Mouse (Mus musculus) midbrain, embryonic 16.5 days (tissue): ENCODE results near the gene Nckipsd. TPM values are rescaled to one million over a fixed set of nuclear protein-coding genes. Genes with fewer than 3 reads are reported as not detected.

Experiments
- ATAC-seq: fragments of 200-750 bp; cut with Nextera tagmentation; 2 replicates; pipeline ENCODE4 v1.8.0; 2017; ENCODE audit warnings: moderate TSS enrichment
- H3K27ac ChIP-seq: fragments of 300-500 bp; sonication (generic); 2 replicates; pipeline ENCODE4 v1.5.1; 2014; ENCODE audit warnings: mild to moderate bottlenecking, low read length, mixed read lengths
- H3K27me3 ChIP-seq: fragments of 300-500 bp; sonication (generic); 2 replicates; pipeline ENCODE4 v1.6.1; 2014; ENCODE audit warnings: low read depth, low read length, mixed read lengths; ENCODE audit not compliant: control insufficient read depth, insufficient read depth
- H3K36me3 ChIP-seq: fragments of 300-500 bp; sonication (generic); 2 replicates; pipeline ENCODE4 v1.6.1; 2014; ENCODE audit warnings: mild to moderate bottlenecking, low read length, moderate library complexity, mixed read lengths; ENCODE audit not compliant: control insufficient read depth, insufficient read depth
- H3K4me1 ChIP-seq: fragments of 300-500 bp; sonication (generic); 2 replicates; pipeline ENCODE4 v1.6.1; 2014; ENCODE audit warnings: mild to moderate bottlenecking, low read length, mixed read lengths; ENCODE audit not compliant: control insufficient read depth, insufficient read depth
- H3K4me2 ChIP-seq: fragments of 300-500 bp; sonication (generic); 2 replicates; pipeline ENCODE4 v1.6.1; 2014; ENCODE audit warnings: mild to moderate bottlenecking, low read length, mixed read lengths
- H3K4me3 ChIP-seq: fragments of 300-500 bp; sonication (generic); 2 replicates; pipeline ENCODE4 v1.5.1; 2014; ENCODE audit warnings: low read depth, mild to moderate bottlenecking, low read length, moderate library complexity, mixed read lengths
- H3K9ac ChIP-seq: fragments of 300-500 bp; sonication (generic); 2 replicates; pipeline ENCODE4 v1.6.1; 2014; ENCODE audit warnings: low read depth, low read length, mixed read lengths
- H3K9me3 ChIP-seq: fragments of 300-500 bp; sonication (generic); replicated peaks from 2 replicates; pipeline ENCODE4 v1.6.1; 2014; ENCODE audit warnings: mild to moderate bottlenecking, low read length, mixed read lengths; ENCODE audit not compliant: control insufficient read depth, poor library complexity, severe bottlenecking
- WGBS: fragments of 180-500 bp; shearing (Covaris S2); extraction: QIAGEN DNeasy Blood & Tissue Kit; methylation state at CpG from one replicate; pipeline ENCODE4 v1.1.7; 2014; 5-methylcytosine and 5-hydroxymethylcytosine counted together
- polyA plus RNA-seq: library from polyadenylated mRNA; unstranded; fragments of >200 nt; fragmentation: Nextera tagmentation; extraction: Ambion mirVana; gene quantifications from 2 replicates; pipeline ENCODE4 v1.2.1, GENCODE M21; 2015

The Nckipsd gene
- polyA plus RNA-seq, 1 experiment from 2014 or later, result 51.7 TPM

DNA sequence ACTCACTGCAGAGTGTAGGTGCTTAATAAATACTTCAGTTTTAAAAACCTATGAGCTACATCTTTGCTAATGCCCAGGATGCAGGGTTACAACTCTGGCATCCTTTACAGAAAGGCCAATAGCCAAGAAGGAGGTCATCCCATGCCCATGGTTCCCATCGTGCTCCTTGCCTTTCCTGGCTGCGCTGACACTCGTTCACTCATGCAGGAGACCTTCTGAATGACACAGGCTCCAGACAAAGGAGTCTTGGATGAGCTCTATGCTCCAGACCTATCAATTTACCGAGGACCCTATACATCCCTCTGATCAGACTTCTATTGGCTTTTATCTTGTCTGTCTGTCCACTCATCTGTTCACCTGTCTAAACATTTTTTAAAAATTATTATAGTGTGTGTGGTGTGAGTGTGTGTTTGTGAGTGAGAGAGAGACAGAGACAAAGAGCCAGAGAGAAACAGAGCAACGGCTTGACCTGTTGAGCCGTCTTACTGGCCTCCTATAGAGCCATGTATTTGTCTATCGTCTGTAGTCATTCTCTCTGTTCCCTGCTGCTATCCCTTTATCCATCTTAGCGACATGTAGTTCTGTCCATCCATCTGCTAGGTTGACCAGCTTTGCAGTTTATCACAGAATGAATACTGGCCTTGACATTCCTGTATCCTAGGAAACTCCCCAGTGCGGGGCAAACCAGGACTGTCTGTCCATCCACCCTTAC lies 25.2 kb upstream of the Nckipsd start:
- ATAC-seq, result peak; percentile 54
- H3K9ac ChIP-seq, result peak overlapping the region; percentile 61
- no peaks in the 10 kb centered on the region for H3K36me3 ChIP-seq
- H3K4me3 ChIP-seq, result peak overlapping the region; percentile 87
- peak overlapping the region; percentile 58 for H3K4me2 ChIP-seq
- H3K4me1 ChIP-seq, result peaks cover 36% of the 10 kb centered on the region
- WGBS, result 4% methylated on average over 9 of the region's 9 CpGs
- H3K27me3 ChIP-seq, result no peaks in the 10 kb centered on the region
- H3K9me3 ChIP-seq, result no peaks in the 10 kb centered on the region
- H3K27ac ChIP-seq, result peak overlapping the region; percentile 99

DNA sequence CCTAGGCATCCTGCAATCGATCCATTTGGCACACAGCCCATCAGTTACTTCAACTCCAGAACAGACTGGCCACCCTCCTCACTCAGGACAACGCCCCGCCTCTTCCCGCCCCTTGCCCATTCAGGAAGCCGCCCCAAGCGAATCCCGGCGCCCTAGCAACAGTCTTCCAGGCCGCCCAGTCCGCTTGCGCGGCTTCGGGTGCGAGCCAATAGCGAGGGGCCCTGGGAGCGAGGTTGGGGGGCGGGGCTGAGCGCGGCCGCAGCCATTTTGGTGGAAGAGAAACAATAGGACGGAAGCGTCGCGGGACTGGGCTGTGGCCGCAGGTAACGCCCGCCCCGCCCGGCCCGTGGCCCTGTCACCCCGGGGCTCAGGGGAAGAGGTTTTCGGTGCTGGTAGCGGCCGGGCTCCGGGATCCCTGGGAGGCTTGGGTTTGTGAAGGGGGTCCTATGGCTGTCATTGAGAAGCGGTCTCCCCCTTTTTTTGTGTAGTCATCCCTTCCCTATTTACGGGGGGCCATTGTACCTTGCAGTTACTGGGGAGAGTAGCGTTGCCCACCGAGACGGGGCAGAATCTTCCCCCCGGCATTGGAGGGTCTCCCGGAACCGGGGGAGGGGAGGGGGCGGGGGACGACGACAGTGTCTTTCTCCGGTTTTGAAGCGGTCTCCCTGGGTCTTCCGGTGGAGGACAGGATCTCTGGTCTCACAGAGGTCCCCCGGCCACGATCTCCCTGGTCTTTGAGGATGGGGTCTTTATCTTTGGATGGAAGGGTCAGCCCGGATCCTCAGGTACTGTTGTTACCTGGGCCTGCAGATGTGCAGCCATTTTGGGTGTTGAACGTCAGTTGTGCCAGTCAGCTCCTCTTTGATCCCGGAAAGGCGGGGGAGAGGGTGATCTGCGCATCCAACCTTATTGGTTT lies 24.4 kb upstream of the Nckipsd start, which contains the start of gene Ip6k2:
Gene Ip6k2, plus strand, starts transcription at position 249 of the 916 bp plus-strand sequence.
- Histone ChIP-seq H3K4me2 (peak within 1 kb of the TSS; percentile 94), H3K36me3 (no peaks in the 10 kb centered on the region), H3K9me3 (no peaks in the 10 kb centered on the region), H3K4me3 (peak within 1 kb of the TSS; percentile 87), H3K4me1 (peaks cover 44% of the 10 kb centered on the region), H3K27ac (peak within 1 kb of the TSS; percentile 99), H3K27me3 (no peaks in the 10 kb centered on the region), H3K9ac (peak within 1 kb of the TSS; percentile 100)
- ATAC-seq, result peak; percentile 97
- whole genome bisulfite sequencing, result under 1% methylated on average over 56 of the region's 56 CpGs

DNA sequence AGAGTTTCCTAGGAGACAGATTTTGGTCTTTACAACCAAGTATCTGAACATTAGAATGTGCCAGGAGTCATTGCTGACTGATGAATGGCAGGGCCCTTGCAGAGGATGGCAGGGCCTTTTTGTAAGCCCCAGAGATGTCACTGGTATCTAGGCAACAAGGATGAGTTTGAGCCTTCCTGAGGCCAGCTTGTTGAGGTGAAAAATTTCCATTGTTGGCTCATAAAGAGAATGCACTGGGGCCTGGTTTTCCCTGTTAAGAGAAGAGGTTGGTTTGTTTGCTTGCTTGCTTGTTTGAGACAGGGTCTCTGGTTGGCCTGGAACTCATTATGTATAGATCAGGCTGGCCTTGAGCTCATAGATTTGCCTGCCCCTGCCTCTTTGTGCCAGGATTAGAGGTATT lies 22.8 kb upstream of the Nckipsd start:
- Histone ChIP-seq H3K27me3 (no peaks in the 10 kb centered on the region), H3K9me3 (no peaks in the 10 kb centered on the region), H3K4me3 (peak overlapping the region; percentile 87), H3K27ac (peak overlapping the region; percentile 12), H3K9ac (peak overlapping the region; percentile 100), H3K4me2 (peak overlapping the region; percentile 94), H3K4me1 (peaks cover 57% of the 10 kb centered on the region), H3K36me3 (no peaks in the 10 kb centered on the region)
- ATAC-seq, result no peak

DNA sequence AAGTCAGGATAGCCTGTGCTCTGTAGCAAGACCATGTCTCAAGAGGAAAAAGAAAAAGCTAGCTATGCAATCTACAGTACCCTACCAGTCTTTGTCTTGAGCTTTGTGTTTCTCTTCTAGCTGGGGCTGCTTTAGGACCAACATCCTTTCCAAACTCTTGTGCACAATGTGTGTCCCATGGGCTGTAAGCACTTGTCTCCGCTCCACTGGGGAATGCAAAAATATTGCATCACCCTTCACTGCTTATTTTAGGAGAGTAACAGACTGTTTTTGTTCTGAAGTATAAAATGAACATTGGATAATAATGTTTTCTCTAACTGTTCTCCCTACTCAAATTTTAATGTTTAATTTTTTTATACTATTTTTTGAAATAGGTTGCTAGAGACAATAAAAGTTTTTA lies 21.7 kb upstream of the Nckipsd start:
- Histone ChIP-seq H3K9ac (no peak overlapping the region), H3K4me1 (peaks cover 66% of the 10 kb centered on the region), H3K27ac (no peak overlapping the region), H3K4me3 (peak overlapping the region; percentile 87; the same call in 1 of the 2 replicates), H3K36me3 (no peaks in the 10 kb centered on the region), H3K27me3 (no peaks in the 10 kb centered on the region), H3K9me3 (no peaks in the 10 kb centered on the region), H3K4me2 (peak overlapping the region; percentile 94)
- no peak for ATAC-seq
- 83% methylated on average over 1 of the region's 1 CpGs for WGBS

DNA sequence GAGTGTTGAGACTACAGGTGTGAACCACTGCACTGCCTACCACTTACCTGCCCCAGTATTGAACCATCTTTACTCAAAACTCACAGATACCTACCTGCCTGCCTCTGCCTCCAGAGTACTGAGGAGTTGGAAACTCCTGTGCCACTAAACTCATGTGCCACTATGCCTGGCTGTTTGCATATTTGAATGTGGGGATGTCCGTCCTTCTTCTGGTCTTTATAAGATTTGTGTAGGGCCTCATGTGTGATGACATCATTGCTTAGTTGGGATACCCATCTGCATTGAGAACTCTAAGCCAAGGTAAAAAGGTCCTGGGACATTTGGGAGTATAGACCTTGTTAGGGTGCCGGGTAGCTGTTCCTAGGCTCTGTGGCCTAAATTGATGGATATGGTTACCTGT lies 21.1 kb upstream of the Nckipsd start:
- Histone ChIP-seq H3K27ac (no peak overlapping the region), H3K27me3 (no peaks in the 10 kb centered on the region), H3K36me3 (no peaks in the 10 kb centered on the region), H3K4me1 (peaks cover 72% of the 10 kb centered on the region), H3K9ac (no peak overlapping the region), H3K4me3 (peak overlapping the region; percentile 6; the same call in 1 of the 2 replicates), H3K9me3 (no peaks in the 10 kb centered on the region), H3K4me2 (peak overlapping the region; percentile 94)
- 92% methylated on average over 2 of the region's 2 CpGs for WGBS
- ATAC-seq, result no peak

DNA sequence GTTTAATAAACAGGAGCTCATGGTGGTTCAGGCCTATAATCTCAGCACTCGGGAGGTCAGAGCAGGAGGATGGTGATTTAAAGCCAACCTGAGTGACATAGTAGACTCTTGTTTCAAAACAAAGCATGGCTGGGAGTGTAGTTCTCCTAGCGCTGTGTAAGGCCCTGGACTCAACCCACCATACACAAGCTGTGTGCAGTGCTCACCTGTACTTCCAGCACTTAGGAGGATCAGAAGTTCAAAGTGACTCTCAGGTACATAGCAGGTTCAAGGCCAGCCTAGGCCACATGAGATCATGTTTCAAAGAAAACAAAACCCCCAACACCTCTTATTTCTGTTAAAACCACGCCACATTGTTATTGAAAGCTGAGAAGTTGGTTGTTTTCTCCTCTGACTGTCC lies 19.5 kb upstream of the Nckipsd start:
- H3K4me3 ChIP-seq, result no peak overlapping the region
- H3K4me1 ChIP-seq, result peaks cover 79% of the 10 kb centered on the region
- H3K27ac ChIP-seq, result no peak overlapping the region
- ATAC-seq, result no peak
- 0 out of 2 replicates have a peak overlapping the region, but pooled peaks have one; percentile 94 for H3K4me2 ChIP-seq
- no peaks in the 10 kb centered on the region for H3K36me3 ChIP-seq
- no peaks in the 10 kb centered on the region for H3K9me3 ChIP-seq
- no peak overlapping the region for H3K9ac ChIP-seq
- no peaks in the 10 kb centered on the region for H3K27me3 ChIP-seq
- 79% methylated on average over 3 of the region's 3 CpGs for WGBS

DNA sequence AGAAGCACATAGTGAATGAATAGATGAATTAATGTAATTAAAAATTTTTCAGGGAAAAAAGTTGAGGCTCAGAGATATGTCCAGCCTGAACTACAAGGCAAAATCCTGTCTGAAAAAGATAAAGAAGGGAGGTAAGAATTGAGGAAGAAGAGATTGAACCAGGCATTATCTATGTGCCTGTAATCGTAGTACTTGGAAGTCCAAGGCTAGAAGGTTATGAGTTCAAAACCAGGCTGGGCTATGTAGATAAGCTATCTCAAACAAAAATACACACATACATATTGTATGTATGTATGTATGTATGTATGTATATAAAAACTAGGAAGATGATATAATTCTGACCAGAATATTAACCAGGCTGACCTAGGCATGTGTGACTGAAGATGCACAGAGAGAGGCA lies 15.9 kb upstream of the Nckipsd start:
- Histone ChIP-seq H3K4me1 (peaks cover 87% of the 10 kb centered on the region), H3K4me2 (no peak overlapping the region), H3K9me3 (no peaks in the 10 kb centered on the region), H3K27ac (no peak overlapping the region), H3K36me3 (peaks cover 8% of the 10 kb centered on the region), H3K27me3 (no peaks in the 10 kb centered on the region), H3K4me3 (no peak overlapping the region), H3K9ac (no peak overlapping the region)
- ATAC-seq, result no peak
- 84% methylated on average over 1 of the region's 1 CpGs for WGBS

DNA sequence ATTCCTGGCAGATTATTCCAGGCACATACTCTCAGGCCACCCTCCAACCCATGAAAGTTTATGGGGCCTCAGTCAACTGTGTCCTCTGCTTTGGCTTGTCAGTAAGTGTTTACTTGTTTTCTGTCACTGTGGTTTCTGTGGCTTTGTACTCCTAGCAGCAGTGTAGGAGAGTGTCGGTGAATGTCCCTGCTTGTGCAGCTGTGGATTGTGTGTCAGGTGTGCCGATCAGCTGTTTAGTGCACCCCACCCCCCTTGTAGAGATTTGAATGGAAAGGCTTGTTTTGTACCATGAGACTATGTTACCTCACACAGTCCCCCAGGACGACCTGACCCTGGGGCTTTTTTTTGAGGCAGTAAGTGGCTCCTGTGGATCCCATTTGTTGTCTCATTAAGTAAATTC lies 15.4 kb upstream of the Nckipsd start:
- no peak overlapping the region for H3K9ac ChIP-seq
- no peaks in the 10 kb centered on the region for H3K27me3 ChIP-seq
- H3K4me2 ChIP-seq, result no peak overlapping the region
- no peak overlapping the region for H3K27ac ChIP-seq
- H3K4me1 ChIP-seq, result peaks cover 82% of the 10 kb centered on the region
- H3K36me3 ChIP-seq, result peaks cover 10% of the 10 kb centered on the region
- no peak for ATAC-seq
- H3K9me3 ChIP-seq, result no peaks in the 10 kb centered on the region
- H3K4me3 ChIP-seq, result no peak overlapping the region
- WGBS, result 46% methylated on average over 3 of the region's 3 CpGs

DNA sequence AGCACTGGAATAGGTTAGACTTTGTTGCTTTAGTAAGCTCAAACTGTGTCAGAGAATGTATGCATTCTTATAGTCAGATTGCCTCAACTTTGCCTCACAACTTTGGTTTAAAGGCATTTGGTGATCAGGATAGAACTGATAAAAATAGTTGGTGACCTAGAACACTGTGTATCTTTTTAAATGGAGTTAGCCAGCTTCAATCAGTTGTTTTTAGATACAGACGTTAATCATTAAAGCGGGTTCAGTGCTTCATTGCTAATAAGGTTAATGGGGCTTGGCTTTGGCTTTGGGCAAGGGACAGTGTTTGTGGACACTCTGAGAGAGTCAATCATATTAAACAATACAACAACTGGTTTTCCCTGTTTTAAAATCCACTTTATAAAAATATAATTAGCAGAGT lies 12.9 kb upstream of the Nckipsd start:
- ATAC-seq, result no peak
- WGBS, result 68% methylated on average over 2 of the region's 2 CpGs
- H3K4me2 ChIP-seq, result no peak overlapping the region

More for the DNA sequence above, 12.9 kb upstream of the Nckipsd start:
- peaks cover 27% of the 10 kb centered on the region for H3K36me3 ChIP-seq
- H3K27ac ChIP-seq, result no peak overlapping the region
- no peak overlapping the region for H3K4me3 ChIP-seq
- no peaks in the 10 kb centered on the region for H3K27me3 ChIP-seq
- no peaks in the 10 kb centered on the region for H3K9me3 ChIP-seq
- H3K4me1 ChIP-seq, result peaks cover 60% of the 10 kb centered on the region
- H3K9ac ChIP-seq, result no peak overlapping the region
